Mouse (Mus musculus) hindbrain, embryonic 12.5 days (tissue): ENCODE measurements around the gene Serpinb6b. TPM values are rescaled to one million over a fixed set of nuclear protein-coding genes. Genes with fewer than 3 reads are reported as not detected.

Source experiments
- ATAC-seq: fragments of 200-750 bp; cut with Nextera tagmentation; 2 replicates; pipeline ENCODE4 v1.8.0; 2017; ENCODE audit warnings: moderate TSS enrichment; ENCODE audit not compliant: low FRiP score
- H3K27ac ChIP-seq: fragments of 300-500 bp; sonication (generic); 2 replicates; pipeline ENCODE4 v1.5.1; 2016; ENCODE audit warnings: mild to moderate bottlenecking
- H3K27me3 ChIP-seq: fragments of 300-500 bp; sonication (generic); 2 replicates; pipeline ENCODE4 v1.6.1; 2016; ENCODE audit warnings: mild to moderate bottlenecking
- H3K36me3 ChIP-seq: fragments of 300-500 bp; sonication (generic); 2 replicates; pipeline ENCODE4 v1.6.1; 2016; ENCODE audit warnings: mild to moderate bottlenecking
- H3K4me1 ChIP-seq: fragments of 300-500 bp; sonication (generic); 2 replicates; pipeline ENCODE4 v1.6.1; 2016
- H3K4me2 ChIP-seq: fragments of 300-500 bp; sonication (generic); replicated peaks from 2 replicates; pipeline ENCODE4 v1.6.1; 2016; ENCODE audit warnings: mild to moderate bottlenecking
- H3K4me3 ChIP-seq: fragments of 300-500 bp; sonication (generic); 2 replicates; pipeline ENCODE4 v1.5.1; 2016; ENCODE audit warnings: mild to moderate bottlenecking
- H3K9ac ChIP-seq: fragments of 300-500 bp; sonication (generic); 2 replicates; pipeline ENCODE4 v1.6.1; 2016; ENCODE audit warnings: mild to moderate bottlenecking, moderate library complexity
- H3K9me3 ChIP-seq: fragments of 300-500 bp; sonication (generic); replicated peaks from 2 replicates; pipeline ENCODE4 v1.6.1; 2016; ENCODE audit warnings: mild to moderate bottlenecking
- WGBS: fragments of 180-500 bp; shearing (Covaris S2); methylation state at CpG from one replicate; pipeline ENCODE4 v1.1.7; 2016; 5-methylcytosine and 5-hydroxymethylcytosine counted together
- polyA plus RNA-seq: library from polyadenylated mRNA; unstranded; fragments of >200 nt; fragmentation: Nextera tagmentation; extraction: Ambion mirVana; gene quantifications from 2 replicates; pipeline ENCODE4 v1.2.1, GENCODE M21; 2016

Serpinb6b gene
- polyA plus RNA-seq, 1 experiment from 2014 or later = 0.88 TPM

DNA sequence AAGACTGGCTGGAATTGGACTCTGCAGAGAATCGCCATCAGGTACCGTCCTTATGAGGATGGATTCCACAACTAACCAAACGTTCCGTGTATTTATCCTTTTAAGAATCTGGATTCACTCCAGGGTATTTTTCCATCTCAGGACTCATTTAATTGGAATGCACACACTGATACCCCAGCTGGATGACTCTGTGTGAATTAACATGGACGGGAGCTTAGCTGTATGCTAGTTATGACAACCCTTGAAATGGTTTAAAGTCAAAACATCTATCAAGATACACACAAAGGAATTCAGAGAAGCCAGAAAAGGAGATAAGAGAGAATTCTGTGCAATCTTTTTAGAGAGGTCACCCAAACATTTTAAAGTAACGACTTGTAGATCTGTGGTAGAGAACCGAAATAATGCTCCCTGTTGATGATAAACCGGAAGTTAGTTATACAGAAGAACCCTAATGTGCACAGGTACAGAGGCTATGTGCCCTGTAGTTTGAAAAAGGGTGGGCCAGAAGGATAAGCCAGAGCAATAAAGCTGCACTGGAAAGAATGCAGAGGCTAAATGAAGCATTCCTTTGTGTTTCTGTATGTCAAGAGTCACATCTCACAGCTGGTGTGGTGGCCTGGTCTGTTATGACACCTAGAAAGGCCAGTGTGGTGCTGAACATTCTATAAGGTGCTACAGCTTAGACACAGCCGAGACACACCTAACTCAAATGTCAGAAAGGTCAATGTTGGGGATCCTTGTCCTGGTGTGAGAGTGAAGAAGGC lies 837 bp upstream of the Serpinb6b start:
- ATAC-seq = no peak
- H3K36me3 ChIP-seq = no peaks in the 10 kb centered on the region
- H3K4me3 ChIP-seq = no peak overlapping the region
- no peak overlapping the region for H3K9ac ChIP-seq
- 84% methylated on average over 9 of the region's 9 CpGs for WGBS
- H3K4me1 ChIP-seq = peaks cover 4% of the 10 kb centered on the region; the same call in 1 of the 2 replicates
- no peak overlapping the region for H3K27ac ChIP-seq
- H3K27me3 ChIP-seq = no peaks in the 10 kb centered on the region
- H3K4me2 ChIP-seq = no peak overlapping the region
- no peaks in the 10 kb centered on the region for H3K9me3 ChIP-seq

GRCm38 (mm10) chr13:32966116-32966515 lies 1.1 kb downstream of the Serpinb6b start:
- 73% methylated on average over 5 of the region's 5 CpGs for WGBS

DNA sequence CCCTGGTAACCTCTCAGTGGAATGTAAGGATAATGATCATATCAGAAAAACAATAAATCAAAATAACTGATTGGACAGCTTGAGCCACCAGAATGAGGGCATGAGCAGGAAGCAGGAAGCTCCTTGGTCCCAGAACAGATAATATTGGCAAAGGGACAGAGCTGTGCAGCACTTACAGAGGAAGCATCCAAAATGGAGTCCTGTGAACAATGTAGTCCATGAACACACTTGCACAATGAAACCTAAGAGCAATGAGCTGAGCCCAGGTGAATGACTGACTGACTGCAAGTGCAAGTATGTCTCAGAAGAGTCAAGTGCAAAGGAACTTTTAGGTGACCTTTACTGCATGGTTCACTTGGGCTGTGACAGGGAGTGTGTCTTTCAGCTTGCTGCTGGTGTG lies 2.2 kb downstream of the Serpinb6b start:
- Histone ChIP-seq H3K4me3 (no peak overlapping the region), H3K27ac (no peak overlapping the region), H3K4me2 (no peak overlapping the region), H3K9me3 (no peaks in the 10 kb centered on the region), H3K36me3 (no peaks in the 10 kb centered on the region), H3K27me3 (no peaks in the 10 kb centered on the region), H3K9ac (no peak overlapping the region), H3K4me1 (peaks cover 4% of the 10 kb centered on the region; the same call in 1 of the 2 replicates)
- ATAC-seq = no peak

More at GRCm38 (mm10) chr13:32966116-32966515, 1.1 kb downstream of the Serpinb6b start:
- H3K9me3 ChIP-seq = no peaks in the 10 kb centered on the region
- H3K27ac ChIP-seq = no peak overlapping the region
- no peak overlapping the region for H3K4me3 ChIP-seq
- H3K4me2 ChIP-seq = no peak overlapping the region
- no peaks in the 10 kb centered on the region for H3K27me3 ChIP-seq
- no peak for ATAC-seq
- no peaks in the 10 kb centered on the region for H3K36me3 ChIP-seq
- H3K4me1 ChIP-seq = peaks cover 4% of the 10 kb centered on the region; the same call in 1 of the 2 replicates
- H3K9ac ChIP-seq = no peak overlapping the region

DNA sequence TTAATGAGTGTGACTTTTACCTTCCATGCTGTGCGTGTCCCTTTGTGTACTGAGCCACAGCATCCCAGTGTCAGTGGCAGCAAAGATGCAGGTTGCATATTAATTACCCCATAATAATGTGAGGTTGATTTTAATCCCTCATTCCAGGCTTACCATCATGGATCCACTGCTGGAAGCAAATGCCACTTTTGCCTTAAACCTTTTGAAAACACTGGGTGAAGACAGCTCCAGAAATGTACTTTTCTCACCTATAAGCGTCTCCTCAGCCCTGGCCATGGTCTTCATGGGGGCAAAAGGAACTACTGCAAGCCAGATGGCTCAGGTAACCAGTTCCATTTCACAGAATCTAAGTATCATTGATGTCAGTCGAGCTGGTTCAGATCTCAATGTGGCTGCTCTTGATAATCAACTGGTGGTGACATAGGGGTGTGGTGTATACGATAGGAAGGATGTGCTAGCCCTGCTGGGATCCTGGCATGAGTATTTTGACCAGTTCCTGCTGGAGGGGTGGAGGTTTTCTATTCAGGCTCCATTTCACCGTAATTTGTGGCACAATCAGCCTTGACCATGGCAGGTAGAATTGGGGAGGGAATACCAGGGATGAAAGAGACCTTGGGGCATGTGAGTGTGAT lies 3.5 kb downstream of the Serpinb6b start:
- Histone ChIP-seq H3K36me3 (no peaks in the 10 kb centered on the region), H3K27ac (no peak overlapping the region), H3K4me3 (no peak overlapping the region), H3K27me3 (no peaks in the 10 kb centered on the region), H3K4me2 (no peak overlapping the region), H3K9ac (no peak overlapping the region), H3K4me1 (peaks cover 4% of the 10 kb centered on the region; the same call in 1 of the 2 replicates), H3K9me3 (no peaks in the 10 kb centered on the region)
- ATAC-seq = no peak
- 75% methylated on average over 5 of the region's 5 CpGs for WGBS

GRCm38 (mm10) chr13:32968996-32969640 lies 4.1 kb downstream of the Serpinb6b start:
- 69% methylated on average over 4 of the region's 4 CpGs for WGBS
- Histone ChIP-seq H3K36me3 (no peaks in the 10 kb centered on the region), H3K27me3 (no peaks in the 10 kb centered on the region), H3K4me2 (no peak overlapping the region), H3K4me1 (peaks cover 4% of the 10 kb centered on the region; the same call in 1 of the 2 replicates), H3K4me3 (no peak overlapping the region), H3K27ac (no peak overlapping the region), H3K9ac (no peak overlapping the region), H3K9me3 (no peaks in the 10 kb centered on the region)
- no peak for ATAC-seq

GRCm38 (mm10) chr13:32969641-32970040 lies 4.6 kb downstream of the Serpinb6b start:
- Histone ChIP-seq H3K9ac (no peak overlapping the region), H3K4me3 (no peak overlapping the region), H3K4me1 (peaks cover 4% of the 10 kb centered on the region; the same call in 1 of the 2 replicates), H3K27ac (no peak overlapping the region), H3K27me3 (no peaks in the 10 kb centered on the region), H3K4me2 (no peak overlapping the region), H3K36me3 (no peaks in the 10 kb centered on the region), H3K9me3 (no peaks in the 10 kb centered on the region)
- no peak for ATAC-seq
- WGBS = 76% methylated on average over 1 of the region's 1 CpGs

- Histone ChIP-seq H3K27me3 (no peaks in the 10 kb centered on the region), H3K9me3 (no peaks in the 10 kb centered on the region), H3K9ac (no peak overlapping the region), H3K27ac (no peak overlapping the region), H3K4me3 (no peak overlapping the region), H3K4me2 (no peak overlapping the region), H3K4me1 (no peaks in the 10 kb centered on the region), H3K36me3 (no peaks in the 10 kb centered on the region)
- no peak for ATAC-seq
- WGBS = 90% methylated on average over 3 of the region's 3 CpGs
Measured at GRCm38 (mm10) chr13:32970776-32971175, 5.8 kb downstream of the Serpinb6b start.

GRCm38 (mm10) chr13:32974268-32974667 lies 9.3 kb downstream of the Serpinb6b start:
- no peak for ATAC-seq

DNA sequence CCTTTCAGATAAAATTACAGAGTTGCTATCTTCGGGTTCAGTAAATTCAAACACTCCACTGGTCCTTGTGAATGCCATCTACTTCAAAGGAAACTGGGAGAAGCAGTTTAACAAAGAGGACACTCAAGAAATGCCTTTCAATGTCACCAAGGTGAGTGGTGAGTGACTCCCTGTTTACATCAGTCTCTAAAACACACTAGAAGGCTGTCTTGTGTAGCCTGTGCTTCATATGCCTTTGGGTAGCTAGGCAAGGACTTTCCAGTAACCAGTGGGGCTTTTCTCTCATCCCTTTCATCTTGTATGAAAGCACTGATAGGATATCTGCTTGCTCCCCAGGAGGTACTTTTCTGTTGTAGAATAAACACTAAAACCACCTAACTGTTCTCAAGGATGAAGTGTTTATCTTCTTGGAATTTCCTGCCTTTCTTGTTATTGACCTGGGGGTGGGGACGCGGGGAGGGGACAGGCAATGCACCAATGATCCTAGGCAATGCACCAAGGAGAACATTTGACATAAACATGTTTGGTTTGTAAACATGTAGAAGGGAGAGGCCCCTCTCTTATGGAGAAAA lies 10.0 kb downstream of the Serpinb6b start:
- no peaks in the 10 kb centered on the region for H3K36me3 ChIP-seq
- ATAC-seq = no peak
- no peak overlapping the region for H3K4me2 ChIP-seq
- H3K4me3 ChIP-seq = no peak overlapping the region
- H3K9ac ChIP-seq = no peak overlapping the region
- H3K4me1 ChIP-seq = no peaks in the 10 kb centered on the region
- H3K9me3 ChIP-seq = no peaks in the 10 kb centered on the region
- H3K27ac ChIP-seq = no peak overlapping the region
- no peaks in the 10 kb centered on the region for H3K27me3 ChIP-seq
- 66% methylated on average over 3 of the region's 3 CpGs for WGBS

More at GRCm38 (mm10) chr13:32974268-32974667, 9.3 kb downstream of the Serpinb6b start:
- H3K36me3 ChIP-seq = no peaks in the 10 kb centered on the region
- H3K4me3 ChIP-seq = no peak overlapping the region
- H3K9ac ChIP-seq = no peak overlapping the region
- WGBS = 86% methylated on average over 2 of the region's 2 CpGs
- H3K4me1 ChIP-seq = no peaks in the 10 kb centered on the region
- no peak overlapping the region for H3K27ac ChIP-seq
- H3K9me3 ChIP-seq = no peaks in the 10 kb centered on the region
- H3K4me2 ChIP-seq = no peak overlapping the region
- H3K27me3 ChIP-seq = no peaks in the 10 kb centered on the region

DNA sequence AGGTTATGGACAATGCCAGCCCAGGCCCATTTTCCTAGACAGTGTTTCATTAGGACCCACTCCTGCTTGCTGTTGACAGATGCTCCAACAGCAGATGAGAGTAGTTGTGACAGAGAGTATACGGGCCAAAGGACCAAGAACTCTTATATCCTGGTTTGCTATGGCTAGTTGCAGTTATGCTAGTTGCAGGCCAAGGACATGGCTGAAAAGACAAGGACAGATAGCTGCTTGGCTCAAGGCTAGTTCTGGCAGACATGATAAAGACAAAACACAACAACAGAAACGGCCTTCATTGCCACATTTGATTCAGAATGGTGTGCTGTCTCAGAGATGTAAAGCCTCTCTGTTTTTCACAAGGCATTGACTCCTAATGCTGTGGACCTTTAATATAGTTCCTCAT lies 10.7 kb downstream of the Serpinb6b start:
- H3K27me3 ChIP-seq = no peaks in the 10 kb centered on the region
- no peak overlapping the region for H3K4me2 ChIP-seq
- no peaks in the 10 kb centered on the region for H3K4me1 ChIP-seq
- 74% methylated on average over 2 of the region's 2 CpGs for WGBS
- ATAC-seq = no peak
- no peak overlapping the region for H3K9ac ChIP-seq
- H3K36me3 ChIP-seq = no peaks in the 10 kb centered on the region
- no peak overlapping the region for H3K27ac ChIP-seq
- H3K4me3 ChIP-seq = no peak overlapping the region
- no peaks in the 10 kb centered on the region for H3K9me3 ChIP-seq

GRCm38 (mm10) chr13:32982556-32983042 lies 17.6 kb downstream of the Serpinb6b start:
- no peak overlapping the region for H3K27ac ChIP-seq
- H3K4me3 ChIP-seq = no peak overlapping the region
- no peaks in the 10 kb centered on the region for H3K36me3 ChIP-seq
- H3K9ac ChIP-seq = no peak overlapping the region
- no peaks in the 10 kb centered on the region for H3K27me3 ChIP-seq
- H3K9me3 ChIP-seq = no peaks in the 10 kb centered on the region
- 82% methylated on average over 4 of the region's 4 CpGs for WGBS
- ATAC-seq = no peak
- H3K4me1 ChIP-seq = no peaks in the 10 kb centered on the region
- H3K4me2 ChIP-seq = no peak overlapping the region

GRCm38 (mm10) chr13:32986256-32986655 lies 21.2 kb downstream of the Serpinb6b start:
- Histone ChIP-seq H3K4me3 (no peak overlapping the region), H3K27ac (no peak overlapping the region), H3K27me3 (no peaks in the 10 kb centered on the region), H3K9me3 (no peaks in the 10 kb centered on the region), H3K4me1 (no peaks in the 10 kb centered on the region), H3K9ac (no peak overlapping the region), H3K4me2 (no peak overlapping the region), H3K36me3 (no peaks in the 10 kb centered on the region)
- ATAC-seq = no peak
